Mouse (Mus musculus): ENCODE results near the gene Akna. TPM values are rescaled to one million over a fixed set of nuclear protein-coding genes. Genes with fewer than 3 reads are reported as not detected.
"Not testable (repeated sequence)": the region's sequence is repeated elsewhere in the genome, so short reads cannot be mapped to it uniquely, and the experiment has no call there.

Akna gene
- polyA plus RNA-seq, 1 experiment from 2014 or later, result 5.2 TPM

- no peak for TF ChIP-seq CTCF (IDR thresholded peaks at IDR 0.05; ENCODE audit: low read depth)
- TF ChIP-seq EP300 (IDR thresholded peaks at IDR 0.05; ENCODE audit: low read depth), result no peak
- H3K9ac ChIP-seq (replicated peaks), result no peak overlapping the region
- no peak overlapping the region for H3K27ac ChIP-seq (ENCODE audit: low read depth)
- no peaks in the 10 kb centered on the region for H3K27me3 ChIP-seq (ENCODE audit: insufficient read depth, low read length)
- no peak for DNase-seq
- H3K9me3 ChIP-seq (ENCODE audit: low read length), result no peaks in the 10 kb centered on the region
- no peaks in the 10 kb centered on the region for H3K36me3 ChIP-seq (replicated peaks; ENCODE audit: insufficient read depth, low read length)
- no peaks in the 10 kb centered on the region for H3K4me1 ChIP-seq (ENCODE audit: insufficient read depth)
- no peak overlapping the region for H3K4me2 ChIP-seq (ENCODE audit: low read depth, low read length)
- 52% methylated on average over 3 of the region's 3 CpGs for WGBS (ENCODE audit: insufficient replicate concordance)
- H3K4me3 ChIP-seq (ENCODE audit: low read depth, low read length), result no peak overlapping the region
- ATAC-seq, result no peak
Observed at GRCm38 (mm10) chr4:63343608-63344007, 59.5 kb downstream of the Akna start.

GRCm38 (mm10) chr4:63342491-63342890 lies 60.7 kb downstream of the Akna start:
- 52% methylated on average over 4 of the region's 4 CpGs for WGBS (ENCODE audit: insufficient replicate concordance)

GRCm38 (mm10) chr4:63338414-63339076 lies 64.6 kb downstream of the Akna start:
- no peak overlapping the region for H3K27ac ChIP-seq (ENCODE audit: low read depth)
- 46% methylated on average over 3 of the region's 3 CpGs for WGBS (ENCODE audit: insufficient replicate concordance)
- ATAC-seq (peak; percentile 83), DNase-seq (no peak)
- H3K4me2 ChIP-seq (ENCODE audit: low read depth, low read length), result no peak overlapping the region
- H3K4me3 ChIP-seq (ENCODE audit: low read depth, low read length), result no peak overlapping the region
- H3K36me3 ChIP-seq (replicated peaks; ENCODE audit: insufficient read depth, low read length), result no peaks in the 10 kb centered on the region
- H3K9ac ChIP-seq (replicated peaks), result no peak overlapping the region
- TF ChIP-seq EP300 (IDR thresholded peaks at IDR 0.05; ENCODE audit: low read depth), result no peak
- no peak for TF ChIP-seq CTCF (IDR thresholded peaks at IDR 0.05; ENCODE audit: low read depth)
- H3K4me1 ChIP-seq (ENCODE audit: insufficient read depth), result no peaks in the 10 kb centered on the region
- H3K9me3 ChIP-seq (ENCODE audit: low read length), result no peaks in the 10 kb centered on the region
- H3K27me3 ChIP-seq (ENCODE audit: insufficient read depth, low read length), result no peaks in the 10 kb centered on the region

More at GRCm38 (mm10) chr4:63342491-63342890, 60.7 kb downstream of the Akna start:
- TF ChIP-seq CTCF (IDR thresholded peaks at IDR 0.05; ENCODE audit: low read depth) (no peak), EP300 (IDR thresholded peaks at IDR 0.05; ENCODE audit: low read depth) (no peak)
- Histone ChIP-seq H3K36me3 (replicated peaks; ENCODE audit: insufficient read depth, low read length) (no peaks in the 10 kb centered on the region), H3K27ac (ENCODE audit: low read depth) (no peak overlapping the region), H3K9ac (replicated peaks) (no peak overlapping the region), H3K4me2 (ENCODE audit: low read depth, low read length) (no peak overlapping the region), H3K9me3 (ENCODE audit: low read length) (no peaks in the 10 kb centered on the region), H3K4me1 (ENCODE audit: insufficient read depth) (no peaks in the 10 kb centered on the region), H3K27me3 (ENCODE audit: insufficient read depth, low read length) (no peaks in the 10 kb centered on the region), H3K4me3 (ENCODE audit: low read depth, low read length) (no peak overlapping the region)
- DNase-seq (no peak), ATAC-seq (no peak)

- no peaks in the 10 kb centered on the region for H3K4me1 ChIP-seq (ENCODE audit: insufficient read depth)
- 90% methylated on average over 4 of the region's 4 CpGs for WGBS (ENCODE audit: insufficient replicate concordance)
- TF ChIP-seq CTCF (IDR thresholded peaks at IDR 0.05; ENCODE audit: low read depth), result no peak
- TF ChIP-seq EP300 (IDR thresholded peaks at IDR 0.05; ENCODE audit: low read depth), result no peak
Observed at GRCm38 (mm10) chr4:63333403-63333802, 69.8 kb downstream of the Akna start.

GRCm38 (mm10) chr4:63323275-63323815 lies 79.8 kb downstream of the Akna start:
- no peaks in the 10 kb centered on the region for H3K27me3 ChIP-seq (ENCODE audit: insufficient read depth, low read length)
- H3K27ac ChIP-seq (ENCODE audit: low read depth), result no peak overlapping the region
- H3K4me2 ChIP-seq (ENCODE audit: low read depth, low read length), result no peak overlapping the region
- no peak for DNase-seq
- no peak for ATAC-seq
- no peak overlapping the region for H3K9ac ChIP-seq (replicated peaks)
- H3K36me3 ChIP-seq (replicated peaks; ENCODE audit: insufficient read depth, low read length), result peaks cover 3% of the 10 kb centered on the region; the same call in 1 of the 2 replicates
- no peaks in the 10 kb centered on the region for H3K4me1 ChIP-seq (ENCODE audit: insufficient read depth)
- WGBS (ENCODE audit: insufficient replicate concordance), result 84% methylated on average over 8 of the region's 8 CpGs
- H3K9me3 ChIP-seq (ENCODE audit: low read length), result no peaks in the 10 kb centered on the region
- no peak overlapping the region for H3K4me3 ChIP-seq (ENCODE audit: low read depth, low read length)
- TF ChIP-seq CTCF (IDR thresholded peaks at IDR 0.05; ENCODE audit: low read depth) (no peak), EP300 (IDR thresholded peaks at IDR 0.05; ENCODE audit: low read depth) (no peak)

More at GRCm38 (mm10) chr4:63333403-63333802, 69.8 kb downstream of the Akna start:
- no peaks in the 10 kb centered on the region for H3K27me3 ChIP-seq (ENCODE audit: insufficient read depth, low read length)
- no peak overlapping the region for H3K27ac ChIP-seq (ENCODE audit: low read depth)
- no peak for ATAC-seq
- H3K9ac ChIP-seq (replicated peaks), result no peak overlapping the region
- no peak overlapping the region for H3K4me3 ChIP-seq (ENCODE audit: low read depth, low read length)
- H3K36me3 ChIP-seq (replicated peaks; ENCODE audit: insufficient read depth, low read length), result peaks cover 4% of the 10 kb centered on the region; the same call in 1 of the 2 replicates
- H3K4me2 ChIP-seq (ENCODE audit: low read depth, low read length), result no peak overlapping the region
- H3K9me3 ChIP-seq (ENCODE audit: low read length), result no peaks in the 10 kb centered on the region
- no peak for DNase-seq

GRCm38 (mm10) chr4:63319566-63319965 lies 83.6 kb downstream of the Akna start:
- not testable (repeated sequence) for H3K27ac ChIP-seq (ENCODE audit: low read depth); H3K27me3 ChIP-seq (ENCODE audit: insufficient read depth, low read length); H3K4me2 ChIP-seq (ENCODE audit: low read depth, low read length); H3K36me3 ChIP-seq (replicated peaks; ENCODE audit: insufficient read depth, low read length); ATAC-seq; H3K9ac ChIP-seq (replicated peaks); H3K4me3 ChIP-seq (ENCODE audit: low read depth, low read length); H3K9me3 ChIP-seq (ENCODE audit: low read length); H3K4me1 ChIP-seq (ENCODE audit: insufficient read depth)
- 29% methylated on average over 3 of the region's 3 CpGs for WGBS (ENCODE audit: insufficient replicate concordance)
- DNase-seq, result peak; percentile 64
- TF ChIP-seq CTCF (IDR thresholded peaks at IDR 0.05; ENCODE audit: low read depth), result peak; percentile 72

Other genes starting within 250 kb of the Akna start
- 2,449 and 2,507 TPM in 2 replicates for gene Ambp, start 248.6 kb downstream of the Akna start, polyA plus RNA-seq (2015; fragmentation: Nextera tagmentation; extraction: Ambion mirVana)
- gene Kif12, start 231.2 kb downstream of the Akna start, polyA plus RNA-seq (2015; fragmentation: Nextera tagmentation; extraction: Ambion mirVana), result 0.40 and 0.59 TPM in 2 replicates
- 2.1 and 2.8 TPM in 2 replicates for gene Col27a1, start 189.3 kb downstream of the Akna start, polyA plus RNA-seq (2015; fragmentation: Nextera tagmentation; extraction: Ambion mirVana)
- gene Orm1, start 58.8 kb downstream of the Akna start, polyA plus RNA-seq (2015; fragmentation: Nextera tagmentation; extraction: Ambion mirVana), result 2.5 and 4.5 TPM in 2 replicates
- not detected in 2 replicates for gene Orm3, start 47.2 kb downstream of the Akna start, polyA plus RNA-seq (2015; fragmentation: Nextera tagmentation; extraction: Ambion mirVana)
- not detected in 2 replicates for gene Orm2, start 40.9 kb downstream of the Akna start, polyA plus RNA-seq (2015; fragmentation: Nextera tagmentation; extraction: Ambion mirVana)
- gene Whrn, start 92.6 kb upstream of the Akna start, polyA plus RNA-seq (2015; fragmentation: Nextera tagmentation; extraction: Ambion mirVana), result 0.61 and 0.64 TPM in 2 replicates
- gene Atp6v1g1, start 141.4 kb upstream of the Akna start, polyA plus RNA-seq (2015; fragmentation: Nextera tagmentation; extraction: Ambion mirVana), result 148 and 152 TPM in 2 replicates
- 13.1 and 17.3 TPM in 2 replicates for gene Tmem268, start 155.4 kb upstream of the Akna start, polyA plus RNA-seq (2015; fragmentation: Nextera tagmentation; extraction: Ambion mirVana)
- gene Gm11213, start 201.9 kb upstream of the Akna start, polyA plus RNA-seq (2015; fragmentation: Nextera tagmentation; extraction: Ambion mirVana), result not detected in 2 replicates
- not detected in 2 replicates for gene Tex48, start 219.1 kb upstream of the Akna start, polyA plus RNA-seq (2015; fragmentation: Nextera tagmentation; extraction: Ambion mirVana)

All from liver, postnatal 0 days (tissue).